Mouse (Mus musculus) kidney, postnatal 36 days (tissue): ENCODE data around the gene Pam.

Source experiments
- DNase-seq, 2 experiments: peaks; one replicate each; pipeline ENCODE4 v3.0.0; 2021 to 2022; ENCODE audit warnings: mixed read lengths in 2 of 2

Pam gene

GRCm38 (mm10) chr1:98029025-98029424 lies 66.4 kb downstream of the Pam start:
- no peak for DNase-seq

GRCm38 (mm10) chr1:98028468-98028867 lies 67.0 kb downstream of the Pam start:
- no peak for DNase-seq

DNA sequence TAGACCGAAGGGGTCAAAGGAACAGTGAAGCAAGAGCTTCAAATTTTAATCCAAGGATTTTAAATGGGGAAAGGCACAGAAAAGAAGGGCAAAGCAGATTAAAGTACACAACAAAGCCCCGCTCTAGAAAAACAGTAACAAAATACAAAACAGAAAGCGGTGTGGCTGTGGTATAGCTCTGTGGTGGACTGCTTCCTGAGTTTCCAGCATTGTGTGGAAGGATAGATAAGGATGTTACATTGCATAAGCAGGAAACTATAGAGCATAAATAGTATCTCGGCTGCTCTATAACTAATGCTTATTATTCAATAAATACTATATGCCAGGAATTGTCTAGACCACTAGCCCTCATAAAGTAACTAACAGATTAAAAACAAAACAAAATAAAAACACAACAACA lies 67.5 kb downstream of the Pam start:
- DNase-seq = no peak

GRCm38 (mm10) chr1:98025924-98026640 lies 69.4 kb downstream of the Pam start:
- DNase-seq = peak in 1 of 2 experiments; percentile 47

- peak in 1 of 2 experiments; percentile 14 for DNase-seq
Observed at GRCm38 (mm10) chr1:98023866-98024265, 71.6 kb downstream of the Pam start.

GRCm38 (mm10) chr1:98018987-98019386 lies 76.5 kb downstream of the Pam start:
- no peak for DNase-seq

GRCm38 (mm10) chr1:98016004-98016848 lies 79.2 kb downstream of the Pam start:
- DNase-seq = no peak

GRCm38 (mm10) chr1:98015564-98015963 lies 79.9 kb downstream of the Pam start:
- DNase-seq = no peak

GRCm38 (mm10) chr1:98002561-98003425 lies 92.7 kb downstream of the Pam start:
- DNase-seq = peak; percentile 16 to 43

- no peak for DNase-seq
Observed at GRCm38 (mm10) chr1:97999465-97999864, 96.0 kb downstream of the Pam start.

DNA sequence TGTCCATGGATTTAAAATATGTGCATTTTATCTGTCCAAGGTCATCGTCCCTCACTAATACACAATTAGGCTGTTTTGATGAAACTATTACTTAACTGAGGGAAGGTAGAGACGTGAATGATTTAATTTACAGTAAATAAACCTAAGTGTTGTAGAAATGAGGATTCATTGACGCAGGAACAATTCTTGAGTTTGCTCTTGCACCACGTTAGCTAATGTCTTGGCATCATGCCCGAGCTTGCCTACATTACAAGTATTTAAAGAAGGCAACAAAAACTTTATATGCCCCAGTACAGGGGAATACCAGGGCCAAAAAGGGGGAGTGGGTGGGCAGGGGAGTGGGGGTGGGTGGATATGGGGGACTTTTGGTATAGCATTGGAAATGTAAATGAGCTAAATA lies 96.5 kb downstream of the Pam start:
- peak; percentile 19 to 20 for DNase-seq

- DNase-seq = no peak
Observed at GRCm38 (mm10) chr1:97997088-97997487, 98.4 kb downstream of the Pam start.

DNA sequence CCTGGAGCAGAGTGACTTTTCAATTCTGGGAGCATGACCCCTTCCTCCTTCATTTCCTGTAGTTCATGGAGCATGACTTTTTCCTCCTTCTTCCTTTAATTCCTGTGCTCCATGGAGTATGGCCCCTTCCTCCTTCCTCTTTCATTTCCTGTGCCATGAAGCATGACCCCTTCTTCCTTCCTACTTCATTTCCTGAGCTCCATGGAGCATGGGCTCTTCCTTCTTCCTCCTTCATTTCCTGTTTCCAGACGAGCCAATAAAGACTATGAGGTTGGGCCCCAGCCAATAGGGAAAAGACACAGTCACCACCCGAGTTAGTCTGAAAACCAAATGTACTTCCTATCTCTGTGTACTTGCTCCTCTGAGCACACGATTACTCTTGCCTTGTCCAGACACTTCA lies 103.5 kb downstream of the Pam start:
- DNase-seq = no peak

DNA sequence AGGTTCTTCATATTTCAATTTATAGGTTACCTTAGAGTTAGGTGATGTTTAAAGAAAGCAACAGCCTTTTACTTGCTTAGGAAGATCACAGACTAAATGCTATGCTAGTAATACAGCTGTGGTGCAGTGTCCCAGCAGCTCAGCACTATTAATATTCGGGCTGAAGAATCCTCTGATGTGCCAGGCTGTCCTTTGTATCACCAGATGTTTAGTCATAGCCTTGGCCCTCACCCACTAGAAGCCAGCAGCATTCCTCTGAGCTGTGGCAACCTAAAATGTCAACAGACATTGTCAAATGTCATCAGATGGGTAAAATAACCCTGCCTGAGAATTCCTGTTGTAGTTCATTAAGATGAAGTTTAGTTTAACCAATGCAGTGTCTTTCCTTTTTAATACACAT lies 112.3 kb downstream of the Pam start:
- DNase-seq = no peak

GRCm38 (mm10) chr1:97979422-97979821 lies 116.0 kb downstream of the Pam start:
- DNase-seq = no peak

DNA sequence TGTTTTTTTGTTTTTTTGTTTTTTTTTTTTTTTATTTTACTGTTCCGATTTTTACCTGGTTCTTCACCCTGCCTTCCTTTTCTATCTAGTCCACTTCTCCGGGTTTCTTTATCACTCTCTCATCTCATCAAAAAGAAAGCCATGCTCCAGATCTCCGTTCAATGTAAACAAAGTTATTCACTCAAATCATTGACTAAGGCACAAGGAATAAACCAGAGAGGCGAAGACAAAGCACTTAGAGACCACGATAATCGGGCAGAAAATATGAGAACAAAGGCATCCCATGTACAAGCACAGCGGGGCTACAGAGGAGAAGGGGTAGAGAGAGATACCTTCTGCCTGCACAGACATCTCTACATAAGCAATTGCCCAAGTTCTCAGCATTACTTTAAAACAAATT lies 117.9 kb downstream of the Pam start:
- DNase-seq = no peak

DNA sequence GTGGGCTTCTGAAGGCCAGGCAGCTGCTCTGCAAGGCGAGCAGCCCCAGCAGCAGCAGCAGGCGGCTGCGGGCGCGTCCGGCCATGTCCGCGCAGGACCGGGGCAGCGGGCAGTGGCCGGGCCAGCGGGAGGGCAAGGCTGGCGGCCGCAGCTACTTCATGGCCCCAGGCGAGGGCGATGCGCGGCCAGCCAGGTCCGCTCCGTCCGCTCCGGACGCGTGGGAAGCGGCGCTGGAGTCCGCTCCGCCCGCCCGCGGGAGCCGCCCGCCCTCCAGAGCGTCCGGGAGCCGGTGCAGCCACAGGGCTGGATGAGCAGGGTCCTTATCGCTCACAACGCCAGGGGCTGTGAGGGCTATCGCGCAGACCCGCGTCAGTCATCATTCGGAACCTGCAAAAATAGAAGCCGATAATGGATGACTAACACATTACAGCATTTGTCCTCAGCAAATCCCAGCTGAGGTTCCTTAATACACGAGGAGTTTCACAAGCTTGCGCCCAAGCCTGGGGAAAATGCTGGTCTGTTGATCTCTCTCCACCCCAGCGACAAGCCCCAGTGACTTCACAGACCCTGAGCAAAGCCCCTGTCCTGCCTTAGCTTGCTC lies 118.5 kb downstream of the Pam start:
- DNase-seq = peak; percentile 73 to 87

DNA sequence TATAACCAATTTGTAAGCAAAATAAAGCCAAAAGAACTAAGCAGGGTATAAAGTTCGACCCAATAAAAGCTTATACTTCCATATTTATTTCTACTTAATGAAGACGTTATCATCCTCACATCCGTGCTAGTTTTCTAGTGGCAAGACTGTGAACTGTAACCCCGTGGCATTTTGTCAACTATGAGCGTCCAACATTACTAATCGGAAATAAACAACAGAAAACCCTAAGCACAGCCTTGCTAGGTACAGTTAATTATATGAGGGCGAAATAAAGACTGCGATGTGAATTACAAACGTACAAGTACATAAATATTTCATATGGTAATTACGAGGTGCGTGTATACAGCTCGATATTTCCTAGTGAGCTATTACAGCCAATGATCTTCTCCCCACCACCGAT lies 119.4 kb downstream of the Pam start:
- DNase-seq = peak in 1 of 2 experiments; percentile 31

DNA sequence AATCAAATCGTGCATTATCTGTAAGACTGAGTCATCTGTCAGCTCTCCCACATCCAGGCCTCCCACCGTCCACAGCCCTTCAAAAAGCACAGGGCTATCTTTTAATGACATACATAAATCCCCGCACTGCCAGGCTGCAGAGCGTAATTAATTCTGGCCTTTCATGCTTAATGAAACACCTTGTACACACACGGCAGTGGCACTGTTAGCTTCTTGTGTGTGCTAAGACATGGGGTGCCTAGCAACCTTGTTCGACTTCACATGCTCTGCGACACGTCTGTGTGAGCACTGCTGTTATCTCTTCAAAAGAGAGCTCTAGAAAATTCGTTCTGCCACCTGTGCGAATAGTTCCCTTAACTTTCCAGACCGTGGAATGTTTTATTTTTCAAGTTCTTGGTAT lies 120.5 kb downstream of the Pam start:
- DNase-seq = no peak

GRCm38 (mm10) chr1:97969765-97970164 lies 125.7 kb downstream of the Pam start:
- no peak for DNase-seq

DNA sequence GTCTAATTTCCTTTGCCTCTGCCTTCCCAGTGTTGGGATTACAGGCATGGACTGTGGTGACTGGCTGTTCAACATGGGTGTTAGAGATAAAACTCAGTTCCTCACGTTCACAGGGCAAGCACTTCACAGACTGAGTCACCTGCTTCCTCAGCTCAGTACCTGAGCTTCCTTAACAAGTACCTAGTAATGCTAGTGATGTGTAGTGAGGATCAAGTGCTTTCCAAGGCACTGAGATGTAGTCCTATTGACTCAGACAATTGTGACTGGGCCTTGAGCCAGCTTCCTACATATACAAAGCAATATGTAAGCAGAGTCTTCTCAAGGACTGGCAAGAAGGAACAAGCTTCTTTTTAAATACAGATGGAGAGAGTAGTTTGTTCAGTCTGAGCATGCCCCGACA lies 131.7 kb downstream of the Pam start:
- no peak for DNase-seq

DNA sequence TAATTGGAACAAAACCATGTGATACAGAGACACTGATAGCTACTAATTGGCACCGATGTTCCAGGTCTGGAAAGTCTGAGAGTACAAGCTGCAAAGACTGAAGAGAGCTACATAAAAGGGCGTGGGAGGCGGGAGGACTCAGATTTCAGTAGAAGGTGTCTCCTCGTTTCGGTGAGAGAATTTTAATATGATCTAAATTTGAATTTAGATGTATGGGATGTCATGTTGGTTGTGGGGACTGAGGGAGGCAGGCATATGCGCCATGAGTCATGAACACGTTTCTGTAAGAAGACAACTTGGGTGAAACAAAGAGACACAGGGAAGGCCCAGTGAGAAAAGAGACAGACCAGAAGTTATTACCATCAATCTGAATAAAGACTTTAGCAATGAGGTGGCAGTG lies 133.3 kb downstream of the Pam start:
- no peak for DNase-seq

GRCm38 (mm10) chr1:97960681-97961080 lies 134.8 kb downstream of the Pam start:
- no peak for DNase-seq
